Mouse (Mus musculus) MEL (cell line): ENCODE data around the gene Vtn. TPM values are rescaled to one million over a fixed set of nuclear protein-coding genes. Genes with fewer than 3 reads are reported as not detected.

Source experiments
- DNase-seq: peaks from one replicate; pipeline ENCODE4 v3.0.0; 2011; ENCODE audit warnings: low read depth, low spot score
- H3K27ac ChIP-seq: 2 replicates; pipeline ENCODE4 v1.5.1; 2012; ENCODE audit warnings: low read depth, mild to moderate bottlenecking, control low read depth, low read length, moderate library complexity; ENCODE audit not compliant: control insufficient read depth
- H3K27me3 ChIP-seq, 2 experiments: fragments of 150-350 bp in 1 of 2; sonication (generic) in 1 of 2; 2 replicates each; pipeline ENCODE4 v1.6.1; 2012; ENCODE audit warnings: low read length in 2 of 2, mild to moderate bottlenecking in 2 of 2, improper control_type of control experiment in 1 of 2, moderate library complexity in 1 of 2; ENCODE audit not compliant: insufficient read depth in 2 of 2, control insufficient read depth in 1 of 2
- H3K36me3 ChIP-seq, 2 experiments: 2 replicates each; pipeline ENCODE4 v1.6.1; 2012 to 2014; ENCODE audit warnings: low read length in 2 of 2, improper control_type of control experiment in 1 of 2, inconsistent platforms in 1 of 2, mild to moderate bottlenecking in 1 of 2; ENCODE audit not compliant: insufficient read depth in 2 of 2, control insufficient read depth in 1 of 2
- H3K4me1 ChIP-seq, 2 experiments: fragments of 150-350 bp in 1 of 2; sonication (generic) in 1 of 2; 2 replicates each; pipeline ENCODE4 v1.6.1; 2012; ENCODE audit warnings: low read length in 2 of 2, improper control_type of control experiment in 1 of 2, mild to moderate bottlenecking in 1 of 2; ENCODE audit not compliant: insufficient read depth in 2 of 2, control insufficient read depth in 1 of 2
- H3K4me3 ChIP-seq, 2 experiments: fragments of 150-350 bp in 1 of 2; sonication (generic) in 1 of 2; 2 replicates each; pipeline ENCODE4 v1.5.1; 2012; ENCODE audit warnings: low read depth in 2 of 2, low read length in 2 of 2, mild to moderate bottlenecking in 2 of 2, moderate library complexity in 2 of 2, control low read depth in 1 of 2, improper control_type of control experiment in 1 of 2; ENCODE audit not compliant: control insufficient read depth in 1 of 2, insufficient read depth in 1 of 2
- H3K79me2 ChIP-seq: 2 replicates; pipeline ENCODE4 v1.6.1; 2012; ENCODE audit warnings: mild to moderate bottlenecking, low read length, moderate library complexity; ENCODE audit not compliant: control insufficient read depth, poor library complexity, insufficient read depth
- H3K9ac ChIP-seq: 2 replicates; pipeline ENCODE4 v1.6.1; 2012; ENCODE audit warnings: low read depth, mild to moderate bottlenecking, control low read depth, low read length, moderate library complexity; ENCODE audit not compliant: control insufficient read depth, poor library complexity, severe bottlenecking
- H3K9me3 ChIP-seq: fragments of 150-350 bp; sonication (generic); replicated peaks from 2 replicates; pipeline ENCODE4 v1.6.1; 2012; ENCODE audit warnings: mild to moderate bottlenecking, low read length, improper control_type of control experiment, moderate library complexity; ENCODE audit not compliant: insufficient read depth
- BHLHE40 ChIP-seq: IDR thresholded peaks from 2 replicates; pipeline ENCODE4 v1.6.1; 2012; ENCODE audit warnings: low read depth, mild to moderate bottlenecking, inconsistent platforms, low read length, improper control_type of control experiment, borderline replicate concordance
- CHD1 ChIP-seq: IDR thresholded peaks from 2 replicates; pipeline ENCODE4 v1.6.1; 2012; ENCODE audit warnings: low read depth, mild to moderate bottlenecking, inconsistent platforms, low read length, improper control_type of control experiment
- ELF1 ChIP-seq: IDR thresholded peaks from 2 replicates; pipeline ENCODE4 v1.6.1; 2014; ENCODE audit warnings: low read depth, mild to moderate bottlenecking, inconsistent platforms, low read length, improper control_type of control experiment, moderate library complexity
- EP300 ChIP-seq, 2 experiments: IDR thresholded peaks; 2 replicates each; pipeline ENCODE4 v1.6.1; 2011; ENCODE audit warnings: improper control_type of control experiment in 2 of 2, low read length in 2 of 2, low read depth in 1 of 2, mild to moderate bottlenecking in 1 of 2
- ETS1 ChIP-seq: IDR thresholded peaks from 2 replicates; pipeline ENCODE4 v1.6.1; 2012; ENCODE audit warnings: low read depth, mild to moderate bottlenecking, inconsistent platforms, low read length, improper control_type of control experiment, moderate library complexity
- GABPA ChIP-seq: IDR thresholded peaks from 2 replicates; pipeline ENCODE4 v1.6.1; 2012; ENCODE audit warnings: low read depth, mild to moderate bottlenecking, inconsistent platforms, low read length, improper control_type of control experiment, moderate library complexity
- GATA1 ChIP-seq: IDR thresholded peaks from 2 replicates; pipeline ENCODE4 v1.6.1; 2011; ENCODE audit warnings: low read depth, low read length, improper control_type of control experiment
- HCFC1 ChIP-seq: IDR thresholded peaks from 2 replicates; pipeline ENCODE4 v1.6.1; 2012; ENCODE audit warnings: low read depth, mild to moderate bottlenecking, inconsistent platforms, low read length, improper control_type of control experiment, moderate library complexity
- JUND ChIP-seq: IDR thresholded peaks from 2 replicates; pipeline ENCODE4 v1.6.1; 2011; ENCODE audit warnings: low read depth, mild to moderate bottlenecking, improper control_type of control experiment, low read length
- MAX ChIP-seq: IDR thresholded peaks from 2 replicates; pipeline ENCODE4 v1.6.1; 2011; ENCODE audit warnings: low read length, improper control_type of control experiment
- MAZ ChIP-seq: IDR thresholded peaks from 2 replicates; pipeline ENCODE4 v1.6.1; 2012; ENCODE audit warnings: low read depth, mild to moderate bottlenecking, inconsistent platforms, low read length, improper control_type of control experiment
- MYB ChIP-seq: IDR thresholded peaks from 2 replicates; pipeline ENCODE4 v1.6.1; 2011; ENCODE audit warnings: mild to moderate bottlenecking, low read depth, low read length, improper control_type of control experiment
- POLR2A ChIP-seq, 2 experiments: IDR thresholded peaks; 2 replicates each; pipeline ENCODE4 v1.6.1; 2011 to 2012; ENCODE audit warnings: low read length in 2 of 2, mild to moderate bottlenecking in 2 of 2, control low read depth in 1 of 2, improper control_type of control experiment in 1 of 2, low read depth in 1 of 2, moderate library complexity in 1 of 2; ENCODE audit not compliant: control insufficient read depth in 1 of 2, insufficient read depth in 1 of 2, poor library complexity in 1 of 2
- RAD21 ChIP-seq: IDR thresholded peaks from 2 replicates; pipeline ENCODE4 v1.6.1; 2011; ENCODE audit warnings: mild to moderate bottlenecking, low read depth, low read length, improper control_type of control experiment
- SIN3A ChIP-seq: IDR thresholded peaks from 2 replicates; pipeline ENCODE4 v1.6.1; 2012; ENCODE audit warnings: low read length, improper control_type of control experiment, inconsistent platforms
- SMC3 ChIP-seq: IDR thresholded peaks from 2 replicates; pipeline ENCODE4 v1.6.1; 2011; ENCODE audit warnings: low read depth, low read length, improper control_type of control experiment
- TAL1 ChIP-seq: IDR thresholded peaks from 2 replicates; pipeline ENCODE4 v1.6.1; 2012; ENCODE audit warnings: mild to moderate bottlenecking, inconsistent platforms, low read length, moderate library complexity, mixed read lengths
- ZC3H11A ChIP-seq: IDR thresholded peaks from 2 replicates; pipeline ENCODE4 v1.6.1; 2012; ENCODE audit warnings: low read depth, mild to moderate bottlenecking, inconsistent platforms, low read length, improper control_type of control experiment
- ZKSCAN1 ChIP-seq: IDR thresholded peaks from 2 replicates; pipeline ENCODE4 v1.6.1; 2012; ENCODE audit warnings: low read depth, mild to moderate bottlenecking, inconsistent platforms, low read length, improper control_type of control experiment, moderate library complexity
- ZMIZ1 ChIP-seq: IDR thresholded peaks from 2 replicates; pipeline ENCODE4 v1.6.1; 2012; ENCODE audit warnings: low read depth, mild to moderate bottlenecking, inconsistent platforms, low read length, improper control_type of control experiment, moderate library complexity
- ZNF384 ChIP-seq: IDR thresholded peaks from 2 replicates; pipeline ENCODE4 v1.6.1; 2012; ENCODE audit warnings: low read depth, mild to moderate bottlenecking, inconsistent platforms, low read length, improper control_type of control experiment
- polyA plus RNA-seq, 2 experiments: library from polyadenylated mRNA; stranded (reverse) in 1 of 2; unstranded in 1 of 2; fragments of >175 nt in 1 of 2; fragments of >200 nt in 1 of 2; gene quantifications; 2 replicates each; pipeline versions ENCODE4 v1.2.1 to v1.2.4; 2012; ENCODE audit warnings: low replicate concordance in 2 of 2, low read depth in 1 of 2; ENCODE audit not compliant: insufficient read length in 2 of 2, insufficient read depth in 1 of 2, missing spikeins in 1 of 2
- total RNA-seq: library from RNA; depleted of rRNA; stranded (reverse); fragments of 300-350 nt; gene quantifications from 2 replicates; pipeline ENCODE4 v1.2.3, GENCODE M21; 2012

Vtn gene
- total and polyA plus RNA-seq, 3 experiments = 0.18 TPM; not detected in 2

- TF ChIP-seq MAX (peak; percentile 87), RAD21 (no peak), SMC3 (no peak), SIN3A (peak; percentile 96), ETS1 (peak; percentile 58; the same call in 1 of the 2 replicates), EP300 (IDR thresholded peaks at IDR 0.05; ENCODE audit: low read depth in 1 of 2, low read length in 2 of 2) (0 out of 4 replicates have a peak, but pooled peaks of 1 of the 2 experiments have one; percentile 34), CHD1 (0 out of 2 replicates have a peak, but pooled peaks have one; percentile 46), MAZ (peak; percentile 73; the same call in 1 of the 2 replicates), ELF1 (peak; percentile 84), GATA1 (no peak), JUND (no peak), MYB (no peak), HCFC1 (peak; percentile 89), ZMIZ1 (peak; percentile 96), ZKSCAN1 (no peak), ZC3H11A (no peak), TAL1 (no peak), GABPA (no peak), POLR2A (IDR thresholded peaks at IDR 0.05; ENCODE audit: control insufficient read depth in 1 of 2, insufficient read depth in 1 of 2, low read depth in 1 of 2, low read length in 2 of 2, poor library complexity in 1 of 2) (peak; percentile 98 to 99), BHLHE40 (peak; percentile 51; the same call in 1 of the 2 replicates)
- TF ChIP-seq, all 39 proteins: peak for 22
These were observed 13.4 kb downstream of the Vtn start, which contains the start of the genes Tmem199 and Poldip2 (continued) for GRCm38 (mm10) chr11:78512025-78512957.

GRCm38 (mm10) chr11:78513106-78513790 is 14.4 kb downstream of the Vtn start:
- peaks cover 0 to 12% of the 10 kb centered on the region in 2 experiments; a peak in 3 of 4 replicates for H3K4me1 ChIP-seq
- no peak for DNase-seq
- peak overlapping the region; percentile 96 for H3K9ac ChIP-seq
- TF ChIP-seq ZNF384 (no peak), POLR2A (IDR thresholded peaks at IDR 0.05; ENCODE audit: control insufficient read depth in 1 of 2, insufficient read depth in 1 of 2, low read depth in 1 of 2, low read length in 2 of 2, poor library complexity in 1 of 2) (0 out of 4 replicates have a peak, but pooled peaks of 1 of the 2 experiments have one; percentile 24)
- no peak overlapping the region for H3K27ac ChIP-seq
- H3K4me3 ChIP-seq = peak overlapping the region; percentile 88 to 93
- peaks cover 18% of the 10 kb centered on the region in 2 experiments for H3K36me3 ChIP-seq
- no peaks in the 10 kb centered on the region for H3K9me3 ChIP-seq
- peaks cover 25% of the 10 kb centered on the region for H3K79me2 ChIP-seq
- H3K27me3 ChIP-seq = no peaks in the 10 kb centered on the region
